Mouse (Mus musculus) right cerebral cortex, postnatal 4 days (tissue): ENCODE measurements around the gene Rps16.

Experiments
- DNase-seq: peaks from one replicate; pipeline ENCODE4 v3.0.0-alpha.2; 2022

Rps16 gene

GRCm38 (mm10) chr7:28392429-28393271, 42.2 kb downstream of the Rps16 start, which contains the start of the genes Med29 and Paf1:
Gene Med29, minus strand, starts transcription at chr7:28392708.
Gene Paf1, plus strand, starts transcription at chr7:28392951.
- DNase-seq: peak; percentile 87

DNA sequence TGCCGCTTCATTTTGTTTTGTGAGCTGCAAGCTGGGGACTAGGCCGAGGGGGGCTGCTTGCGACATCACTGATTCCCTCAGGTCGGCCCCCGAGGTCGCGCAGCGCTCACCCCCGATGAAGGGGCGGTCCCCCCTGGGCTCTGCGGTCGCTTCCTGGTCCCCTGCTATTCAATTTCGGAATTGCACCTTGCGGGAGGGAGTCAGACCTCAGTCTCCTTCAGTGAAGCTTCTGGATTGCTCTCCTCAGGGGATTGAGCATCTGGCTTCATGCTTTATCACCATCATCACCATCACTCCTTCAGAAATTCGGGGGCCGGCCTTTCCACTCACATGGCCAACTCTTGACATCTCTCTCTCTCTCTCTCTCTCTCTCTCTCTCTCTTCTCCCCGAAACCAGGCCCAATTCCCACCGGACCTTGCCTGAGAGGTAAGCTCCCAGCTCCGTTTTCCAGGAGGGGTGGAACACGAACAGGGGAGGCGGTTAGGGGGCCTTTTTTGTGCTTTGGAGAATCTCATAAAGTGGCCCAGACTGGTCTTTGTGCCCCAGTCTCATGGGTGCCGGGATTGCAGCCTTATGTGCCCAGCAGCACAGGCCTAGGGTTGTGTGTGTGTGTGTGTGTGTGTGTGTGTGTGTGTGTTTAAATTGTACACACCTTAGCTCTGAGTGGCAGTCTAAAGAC, 43.0 kb downstream of the Rps16 start:
- DNase-seq: no peak

- no peak for DNase-seq
Measured at GRCm38 (mm10) chr7:28395425-28395824, 45.0 kb downstream of the Rps16 start.

GRCm38 (mm10) chr7:28398000-28398399, 47.5 kb downstream of the Rps16 start:
- DNase-seq: no peak

DNA sequence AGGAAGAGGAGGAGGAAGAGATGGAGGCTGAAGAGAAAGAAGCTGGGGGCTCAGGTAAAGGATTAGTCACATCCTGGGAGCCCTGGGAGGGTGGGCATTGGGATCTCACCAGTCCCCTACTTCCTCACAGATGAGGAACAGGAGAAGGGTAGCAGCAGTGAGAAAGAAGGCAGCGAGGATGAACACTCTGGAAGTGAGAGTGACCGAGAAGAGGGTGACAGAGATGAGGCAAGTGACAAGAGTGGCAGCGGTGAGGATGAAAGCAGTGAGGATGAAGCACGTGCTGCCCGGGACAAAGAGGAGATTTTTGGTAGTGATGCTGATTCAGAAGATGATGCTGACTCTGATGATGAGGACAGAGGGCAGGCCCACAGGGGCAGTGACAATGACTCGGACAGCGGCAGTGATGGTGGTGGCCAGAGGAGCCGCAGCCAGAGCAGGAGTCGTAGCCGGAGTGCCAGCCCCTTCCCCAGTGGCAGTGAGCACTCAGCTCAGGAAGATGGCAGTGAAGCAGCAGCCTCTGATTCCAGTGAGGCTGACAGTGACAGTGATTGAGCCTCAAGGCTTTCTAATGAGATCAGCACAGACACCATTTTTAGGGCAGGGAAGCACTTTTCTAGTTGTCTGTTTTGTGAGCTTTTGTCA, 48.4 kb downstream of the Rps16 start:
- no peak for DNase-seq

- DNase-seq: no peak
Measured at GRCm38 (mm10) chr7:28401030-28401429, 50.6 kb downstream of the Rps16 start.

- no peak for DNase-seq
Measured at GRCm38 (mm10) chr7:28401942-28402341, 51.5 kb downstream of the Rps16 start.
